Mouse (Mus musculus) forebrain, embryonic 16.5 days (tissue): ENCODE measurements around the gene Tspan33. TPM values are rescaled to one million over a fixed set of nuclear protein-coding genes. Genes with fewer than 3 reads are reported as not detected.
"Not testable (repeated sequence)": the region's sequence is repeated elsewhere in the genome, so short reads cannot be mapped to it uniquely, and the experiment has no call there.

Experiments
- ATAC-seq: fragments of 200-750 bp; cut with Nextera tagmentation; 2 replicates; pipeline ENCODE4 v1.8.0; 2017; ENCODE audit warnings: mild to moderate bottlenecking, moderate library complexity
- H3K27ac ChIP-seq: fragments of 300-500 bp; sonication (generic); 2 replicates; pipeline ENCODE4 v1.5.1; 2014; ENCODE audit warnings: low read length, control low read depth
- H3K27me3 ChIP-seq: fragments of 300-500 bp; sonication (generic); replicated peaks from 2 replicates; pipeline ENCODE4 v1.6.1; 2014; ENCODE audit warnings: low read length; ENCODE audit not compliant: control insufficient read depth, insufficient read depth
- H3K36me3 ChIP-seq: fragments of 300-500 bp; sonication (generic); 2 replicates; pipeline ENCODE4 v1.6.1; 2014; ENCODE audit not compliant: control insufficient read depth, insufficient read depth
- H3K4me1 ChIP-seq: fragments of 300-500 bp; sonication (generic); replicated peaks from 2 replicates; pipeline ENCODE4 v1.6.1; 2014; ENCODE audit warnings: low read length; ENCODE audit not compliant: control insufficient read depth, insufficient read depth
- H3K4me2 ChIP-seq: fragments of 300-500 bp; sonication (generic); 2 replicates; pipeline ENCODE4 v1.6.1; 2014; ENCODE audit warnings: mild to moderate bottlenecking, low read length, control low read depth
- H3K4me3 ChIP-seq: fragments of 300-500 bp; sonication (generic); replicated peaks from 2 replicates; pipeline ENCODE4 v1.5.1; 2014; ENCODE audit warnings: mild to moderate bottlenecking, low read length, control low read depth
- H3K9ac ChIP-seq: fragments of 300-500 bp; sonication (generic); replicated peaks from 2 replicates; pipeline ENCODE4 v1.6.1; 2014; ENCODE audit warnings: low read depth, low read length, control low read depth
- H3K9me3 ChIP-seq: fragments of 300-500 bp; sonication (generic); 2 replicates; pipeline ENCODE4 v1.6.1; 2016; ENCODE audit warnings: low read length; ENCODE audit not compliant: control insufficient read depth
- WGBS: fragments of 180-500 bp; shearing (Covaris S2); extraction: QIAGEN DNeasy Blood & Tissue Kit; methylation state at CpG from one replicate; pipeline ENCODE4 v1.1.7; 2014; 5-methylcytosine and 5-hydroxymethylcytosine counted together
- polyA plus RNA-seq: library from polyadenylated mRNA; unstranded; fragments of >200 nt; fragmentation: Nextera tagmentation; extraction: Ambion mirVana; gene quantifications from 2 replicates; pipeline ENCODE4 v1.2.1, GENCODE M21; 2015

Gene Tspan33
- polyA plus RNA-seq, 1 experiment from 2014 or later, result 6.1 TPM

- Histone ChIP-seq H3K4me2 (no peak overlapping the region), H3K36me3 (no peaks in the 10 kb centered on the region), H3K4me3 (no peak overlapping the region), H3K4me1 (0 out of 2 replicates have a peak, but pooled peaks cover 5% of the 10 kb centered on the region), H3K9me3 (no peaks in the 10 kb centered on the region), H3K27me3 (no peaks in the 10 kb centered on the region), H3K27ac (no peak overlapping the region), H3K9ac (no peak overlapping the region)
- WGBS, result 87% methylated on average over 13 of the region's 13 CpGs
- ATAC-seq, result peak; percentile 7; the same call in 1 of the 2 replicates
Observed at GRCm38 (mm10) chr6:29759012-29759679, 65.1 kb downstream of the Tspan33 start.

DNA sequence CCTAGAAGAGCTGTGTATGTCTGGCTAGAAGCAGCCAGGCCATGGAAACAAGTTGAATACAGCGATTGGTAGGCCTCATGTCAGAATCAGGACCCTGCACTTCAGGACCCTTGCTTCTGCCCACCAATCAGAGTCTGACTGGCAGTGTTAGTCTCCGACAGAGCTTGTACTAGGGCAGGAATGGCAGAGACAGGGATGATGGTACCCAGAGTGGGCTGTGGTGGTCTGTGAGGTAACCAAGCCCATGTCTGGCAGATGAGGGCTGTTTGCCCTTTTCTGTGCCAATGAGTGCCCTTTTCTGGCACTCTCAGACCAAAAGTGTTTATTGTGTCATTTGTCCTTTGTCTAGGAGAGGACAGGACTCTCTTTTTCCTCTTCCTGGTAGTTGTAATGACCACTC, 66.4 kb downstream of the Tspan33 start:
- H3K4me2 ChIP-seq, H3K9ac ChIP-seq, ATAC-seq, H3K4me3 ChIP-seq, H3K4me1 ChIP-seq, H3K27ac ChIP-seq, H3K27me3 ChIP-seq, H3K9me3 ChIP-seq, H3K36me3 ChIP-seq: not testable (repeated sequence)
- WGBS, result 97% methylated on average over 2 of the region's 2 CpGs

DNA sequence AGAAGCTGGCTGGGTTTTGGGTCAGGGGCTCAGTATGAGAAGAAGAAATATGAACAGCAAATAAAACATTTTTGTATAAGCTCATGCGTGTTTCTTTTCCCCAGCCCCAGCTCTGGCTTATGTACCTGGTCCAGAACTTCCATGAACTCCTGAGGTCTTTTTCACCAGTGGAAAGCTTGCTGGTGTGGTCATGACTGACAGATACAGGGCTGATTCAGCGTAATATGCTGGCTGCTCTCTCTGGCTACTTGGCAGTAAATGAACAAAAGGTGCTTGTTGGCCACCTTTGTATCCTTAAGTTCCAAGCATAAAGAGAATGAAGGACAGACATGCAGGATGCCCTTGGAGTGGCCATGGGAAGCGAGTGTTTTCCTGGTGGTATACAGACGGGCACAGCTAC, 67.3 kb downstream of the Tspan33 start:
- ATAC-seq, result no peak
- WGBS, result 88% methylated on average over 4 of the region's 4 CpGs

DNA sequence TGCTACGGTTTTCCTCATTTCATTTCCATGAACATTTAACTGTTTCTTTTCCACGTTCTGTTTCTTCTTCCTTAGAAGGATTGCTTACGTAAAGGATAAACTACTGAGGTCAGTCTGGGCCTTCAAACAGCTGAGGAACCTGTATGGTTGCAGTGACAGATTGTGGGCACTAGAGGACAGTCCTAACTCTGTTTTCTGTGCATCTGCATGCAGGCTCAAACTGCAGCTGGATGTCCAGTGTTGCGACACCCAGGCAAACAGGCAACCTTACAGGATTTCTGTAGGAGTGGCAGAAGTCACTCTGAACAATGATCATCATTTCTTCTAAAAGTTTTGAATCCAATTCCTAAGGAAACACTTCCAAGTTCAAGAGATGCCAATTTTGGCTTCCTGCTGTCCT, 68.5 kb downstream of the Tspan33 start:
- ATAC-seq, result no peak

More for the DNA sequence above, 67.3 kb downstream of the Tspan33 start:
- Histone ChIP-seq H3K36me3 (no peaks in the 10 kb centered on the region), H3K9me3 (no peaks in the 10 kb centered on the region), H3K27ac (no peak overlapping the region), H3K4me2 (no peak overlapping the region), H3K27me3 (no peaks in the 10 kb centered on the region), H3K4me3 (no peak overlapping the region), H3K4me1 (0 out of 2 replicates have a peak, but pooled peaks cover 5% of the 10 kb centered on the region), H3K9ac (no peak overlapping the region)

GRCm38 (mm10) chr6:29766874-29767273, 72.9 kb downstream of the Tspan33 start:
- 84% methylated on average over 2 of the region's 2 CpGs for WGBS
- Histone ChIP-seq H3K4me2 (no peak overlapping the region), H3K27me3 (no peaks in the 10 kb centered on the region), H3K4me3 (no peak overlapping the region), H3K4me1 (peaks cover 8% of the 10 kb centered on the region), H3K9me3 (no peaks in the 10 kb centered on the region), H3K36me3 (no peaks in the 10 kb centered on the region), H3K9ac (no peak overlapping the region), H3K27ac (no peak overlapping the region)
- ATAC-seq, result no peak

More for the DNA sequence above, 68.5 kb downstream of the Tspan33 start:
- Histone ChIP-seq H3K36me3 (no peaks in the 10 kb centered on the region), H3K4me3 (no peak overlapping the region), H3K27ac (no peak overlapping the region), H3K27me3 (no peaks in the 10 kb centered on the region), H3K4me2 (no peak overlapping the region), H3K9me3 (no peaks in the 10 kb centered on the region), H3K9ac (no peak overlapping the region), H3K4me1 (no peaks in the 10 kb centered on the region)
- WGBS, result 63% methylated on average over 4 of the region's 4 CpGs

Other genes starting within 250 kb of the Tspan33 start
- 295 and 324 TPM in 2 replicates for gene Atp6v1f, start 226.5 kb upstream of the Tspan33 start, polyA plus RNA-seq
- gene Atp6v1fnb, start 222.8 kb upstream of the Tspan33 start, polyA plus RNA-seq, result not detected in 2 replicates
- 15.4 and 17.1 TPM in 2 replicates for gene Kcp, start 186.3 kb upstream of the Tspan33 start, polyA plus RNA-seq
- gene Irf5, start 167.6 kb upstream of the Tspan33 start, polyA plus RNA-seq, result 1.5 and 2.2 TPM in 2 replicates
- 116 and 128 TPM in 2 replicates for gene Tnpo3, start 84.3 kb upstream of the Tspan33 start, polyA plus RNA-seq
- gene Smo, start 41.3 kb downstream of the Tspan33 start, polyA plus RNA-seq, result 11.5 and 11.7 TPM in 2 replicates
- gene Ahcyl2, start 73.8 kb downstream of the Tspan33 start, polyA plus RNA-seq, result 11.2 and 17.0 TPM in 2 replicates
- 4.2 and 4.9 TPM in 2 replicates for gene Strip2, start 222.8 kb downstream of the Tspan33 start, polyA plus RNA-seq